Mouse (Mus musculus) cortical plate, adult 2 months (tissue): ENCODE measurements around the gene Arnt.

Experiments used
- CTCF ChIP-seq: fragments of 200-500 bp; IDR thresholded peaks from 2 replicates; pipeline ENCODE4 v1.5.1; 2011; ENCODE audit warnings: mild to moderate bottlenecking, control low read depth, low read length; ENCODE audit not compliant: insufficient read depth; ENCODE audit errors: extremely low read depth
- POLR2A ChIP-seq: fragments of 200-500 bp; IDR thresholded peaks from 2 replicates; pipeline ENCODE4 v1.6.1; 2011; ENCODE audit warnings: mild to moderate bottlenecking, low read length, control low read depth; ENCODE audit not compliant: insufficient read depth; ENCODE audit errors: extremely low read depth

GRCm38 (mm10) chr3:95456367-95456766 lies 22.2 kb downstream of the Arnt start:
- TF ChIP-seq CTCF, result no peak
- TF ChIP-seq POLR2A, result no peak
